Comparison of ENCODE assay signal across 26 mouse cellular contexts in genomic region chr5:45384034-45384812, GRCm38 (mm10).
"Had no signal": no experiment of that assay in that cellular context is flagged by ENCODE, and none has a peak within 500 bp of the region (broad histone marks: within the 10 kb centered on the region; RNA-seq: fewer than 3 reads in every experiment).

No protein-coding gene starts in this region.

- H3K9me3 ChIP-seq: heart, embryonic 10.5 days; heart, embryonic 12.5 days; hindbrain, embryonic 10.5 days; hindbrain, embryonic 12.5 days; intestine, embryonic 15.5 days; limb, embryonic 10.5 days; limb, embryonic 12.5 days; liver, embryonic 13.5 days had no signal

- H3K4me1 ChIP-seq: heart, embryonic 10.5 days; heart, embryonic 12.5 days; hindbrain, embryonic 10.5 days; hindbrain, embryonic 12.5 days; intestine, embryonic 15.5 days; limb, embryonic 10.5 days; limb, embryonic 12.5 days; liver, embryonic 13.5 days had no signal

- H3K36me3 ChIP-seq: heart, embryonic 10.5 days; heart, embryonic 12.5 days; hindbrain, embryonic 10.5 days; hindbrain, embryonic 12.5 days; intestine, embryonic 15.5 days; limb, embryonic 10.5 days; limb, embryonic 12.5 days; liver, embryonic 13.5 days had no signal

- H3K4me3 ChIP-seq: heart, embryonic 10.5 days; heart, embryonic 12.5 days; hindbrain, embryonic 10.5 days; hindbrain, embryonic 12.5 days; intestine, embryonic 15.5 days; layer of hippocampus, adult 2 months; left cerebral cortex, adult 2 months; limb, embryonic 10.5 days; limb, embryonic 12.5 days; liver, embryonic 13.5 days had no signal

- ATAC-seq: hindbrain, embryonic 16.5 days; inflammation-experienced regulatory T-cells, adult 6 months; intestine, embryonic 15.5 days; intestine, postnatal 0 days had no signal

- H3K27ac ChIP-seq: heart, embryonic 10.5 days; hindbrain, embryonic 10.5 days; hindbrain, embryonic 12.5 days; hindbrain, embryonic 14.5 days; intestine, embryonic 15.5 days; layer of hippocampus, adult 2 months; left cerebral cortex, adult 2 months; limb, embryonic 10.5 days; limb, embryonic 12.5 days; liver, embryonic 13.5 days had no signal

- H3K9ac ChIP-seq: heart, embryonic 12.5 days; hindbrain, embryonic 12.5 days; hindbrain, embryonic 14.5 days; intestine, embryonic 15.5 days; limb, embryonic 12.5 days; liver, embryonic 13.5 days had no signal

- H3K27me3 ChIP-seq: heart, embryonic 12.5 days; hindbrain, embryonic 12.5 days; intestine, embryonic 15.5 days; limb, embryonic 12.5 days; liver, embryonic 13.5 days had no signal

- H3K4me2 ChIP-seq: heart, embryonic 12.5 days; hindbrain, embryonic 12.5 days; hindbrain, embryonic 14.5 days; intestine, embryonic 15.5 days; limb, embryonic 12.5 days; liver, embryonic 11.5 days; liver, embryonic 13.5 days had no signal

- DNase-seq: gastrocnemius, postnatal 14 days; gastrocnemius, postnatal 36 days; heart, adult 18-20 months; heart, postnatal 10 days; heart, postnatal 4 days; kidney, adult 18-20 months; kidney, adult 8-10 months; kidney, postnatal 10 days; kidney, postnatal 25 days; kidney, postnatal 4 days; liver; liver, embryonic 13.5 days had no signal
